Mouse (Mus musculus) CH12.LX (cell line): ENCODE measurements around the gene Als2cl.

Experiments
- EP300 ChIP-seq: IDR thresholded peaks from 2 replicates; pipeline ENCODE4 v1.6.1; 2011; ENCODE audit warnings: low read length, improper control_type of control experiment
- MAX ChIP-seq: IDR thresholded peaks from 2 replicates; pipeline ENCODE4 v1.6.1; 2011; ENCODE audit warnings: low read length, improper control_type of control experiment
- PAX5 ChIP-seq: IDR thresholded peaks from 2 replicates; pipeline ENCODE4 v1.6.1; 2012; ENCODE audit warnings: low read length, inconsistent platforms, mixed read lengths

GRCm38 (mm10) chr9:110891077-110891828, 11.6 kb downstream of the Als2cl start:
- no peak for TF ChIP-seq PAX5
- TF ChIP-seq EP300, result no peak
- TF ChIP-seq MAX, result no peak
